24 mouse cellular contexts compared by ENCODE assay signal in the genomic region with DNA sequence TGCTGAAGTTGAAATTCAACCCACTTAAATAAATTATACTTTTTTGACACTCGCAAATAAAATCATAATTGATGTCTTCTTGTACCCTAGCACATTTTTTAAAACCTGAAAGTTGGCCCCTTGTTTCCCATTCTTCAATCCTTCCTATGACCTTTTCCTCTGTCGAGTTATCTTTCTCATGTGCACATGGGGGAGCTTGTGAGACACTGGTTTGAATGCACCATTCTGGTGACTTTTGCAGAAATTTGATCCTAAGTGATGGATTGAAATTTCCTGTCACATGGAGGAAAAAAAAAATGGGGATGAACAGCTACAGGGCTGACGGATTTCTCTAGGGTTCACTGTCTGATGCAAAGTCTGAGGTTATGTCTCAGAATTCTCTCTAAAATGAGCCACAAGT.
DNase-seq lines count a peak whose midpoint lies in the region; ATAC-seq and TF ChIP-seq lines count a peak whose summit lies in the region.
"Had no signal": no experiment of that assay in that cellular context is flagged by ENCODE, and none has a peak within 500 bp of the region (broad histone marks: within the 10 kb centered on the region; RNA-seq: fewer than 3 reads in every experiment).

No protein-coding gene starts in this region.

- H3K9me3 ChIP-seq in intestine, postnatal 0 days (ENCODE audit: control insufficient read depth): no peaks in the 10 kb centered on the region
- no peaks in the 10 kb centered on the region for H3K9me3 ChIP-seq in intestine, embryonic 16.5 days (ENCODE audit: control insufficient read depth, low read length)
- no peaks in the 10 kb centered on the region for H3K9me3 ChIP-seq in midbrain, embryonic 14.5 days (ENCODE audit: control insufficient read depth, low read length)
- H3K9me3 ChIP-seq in midbrain, embryonic 11.5 days (ENCODE audit: control insufficient read depth, low read length): no peaks in the 10 kb centered on the region
- H3K9me3 ChIP-seq in embryonic facial prominence, embryonic 14.5 days (ENCODE audit: control insufficient read depth, low read length): no peaks in the 10 kb centered on the region
- H3K9me3 ChIP-seq: embryonic facial prominence, embryonic 12.5 days; forebrain, embryonic 12.5 days; hindbrain, embryonic 10.5 days; liver, embryonic 13.5 days; lung, embryonic 15.5 days; midbrain, embryonic 12.5 days had no signal

- no peak overlapping the region for H3K9ac ChIP-seq in intestine, postnatal 0 days (ENCODE audit: low read depth, low read length)
- no peak overlapping the region for H3K9ac ChIP-seq in intestine, embryonic 16.5 days (ENCODE audit: low read depth, low read length)
- H3K9ac ChIP-seq in midbrain, embryonic 14.5 days (replicated peaks; ENCODE audit: low read length): no peak overlapping the region
- no peak overlapping the region for H3K9ac ChIP-seq in midbrain, embryonic 11.5 days (ENCODE audit: low read length)
- no peak overlapping the region for H3K9ac ChIP-seq in embryonic facial prominence, embryonic 14.5 days (ENCODE audit: low read depth, low read length)
- H3K9ac ChIP-seq: embryonic facial prominence, embryonic 12.5 days; forebrain, embryonic 12.5 days; liver, embryonic 13.5 days; lung, embryonic 15.5 days; midbrain, embryonic 12.5 days had no signal

- H3K4me1 ChIP-seq in intestine, postnatal 0 days (replicated peaks; ENCODE audit: control insufficient read depth, insufficient read depth, low read length): no peaks in the 10 kb centered on the region
- H3K4me1 ChIP-seq in intestine, embryonic 16.5 days (ENCODE audit: control insufficient read depth, insufficient read depth, low read length): peaks cover 3% of the 10 kb centered on the region; the same call in 1 of the 2 replicates
- H3K4me1 ChIP-seq in midbrain, embryonic 14.5 days (ENCODE audit: control insufficient read depth, insufficient read depth, low read length): no peaks in the 10 kb centered on the region
- no peaks in the 10 kb centered on the region for H3K4me1 ChIP-seq in midbrain, embryonic 11.5 days (ENCODE audit: control insufficient read depth, insufficient read depth, low read length)
- no peaks in the 10 kb centered on the region for H3K4me1 ChIP-seq in embryonic facial prominence, embryonic 14.5 days (ENCODE audit: control insufficient read depth, insufficient read depth, low read length)
- H3K4me1 ChIP-seq: embryonic facial prominence, embryonic 12.5 days; forebrain, embryonic 12.5 days; hindbrain, embryonic 10.5 days; liver, embryonic 13.5 days; lung, embryonic 15.5 days; midbrain, embryonic 12.5 days had no signal

- 73% methylated on average over 3 of the region's 3 CpGs for WGBS in intestine, postnatal 0 days
- WGBS in intestine, embryonic 16.5 days: 64% methylated on average over 3 of the region's 3 CpGs
- WGBS in midbrain, embryonic 14.5 days: 81% methylated on average over 3 of the region's 3 CpGs
- 81% methylated on average over 3 of the region's 3 CpGs for WGBS in midbrain, embryonic 11.5 days
- 46% methylated on average over 3 of the region's 3 CpGs for WGBS in embryonic facial prominence, embryonic 14.5 days

- H3K4me2 ChIP-seq in intestine, postnatal 0 days (replicated peaks; ENCODE audit: low read depth): no peak overlapping the region
- no peak overlapping the region for H3K4me2 ChIP-seq in intestine, embryonic 16.5 days (ENCODE audit: low read depth, low read length)
- H3K4me2 ChIP-seq in midbrain, embryonic 14.5 days (ENCODE audit: low read length): no peak overlapping the region
- no peak overlapping the region for H3K4me2 ChIP-seq in midbrain, embryonic 11.5 days
- H3K4me2 ChIP-seq in embryonic facial prominence, embryonic 14.5 days (ENCODE audit: low read depth, low read length): no peak overlapping the region
- H3K4me2 ChIP-seq: embryonic facial prominence, embryonic 12.5 days; forebrain, embryonic 12.5 days; heart, embryonic 11.5 days; liver, embryonic 13.5 days; lung, embryonic 15.5 days; midbrain, embryonic 12.5 days had no signal

- no peak overlapping the region for H3K27ac ChIP-seq in intestine, postnatal 0 days (ENCODE audit: low read depth, low read length)
- H3K27ac ChIP-seq in intestine, embryonic 16.5 days (ENCODE audit: low read length): no peak overlapping the region
- H3K27ac ChIP-seq in midbrain, embryonic 14.5 days (replicated peaks; ENCODE audit: low read depth, low read length): no peak overlapping the region
- H3K27ac ChIP-seq in midbrain, embryonic 11.5 days (ENCODE audit: low read depth, low read length): no peak overlapping the region
- H3K27ac ChIP-seq in embryonic facial prominence, embryonic 14.5 days (replicated peaks; ENCODE audit: low read depth, low read length): no peak overlapping the region
- H3K27ac ChIP-seq: embryonic facial prominence, embryonic 12.5 days; forebrain, embryonic 12.5 days; hindbrain, embryonic 10.5 days; liver, embryonic 13.5 days; lung, embryonic 15.5 days; midbrain, embryonic 12.5 days had no signal

- no peak overlapping the region for H3K4me3 ChIP-seq in intestine, postnatal 0 days (ENCODE audit: low read depth, low read length)
- no peak overlapping the region for H3K4me3 ChIP-seq in intestine, embryonic 16.5 days (ENCODE audit: low read length)
- H3K4me3 ChIP-seq in midbrain, embryonic 14.5 days (replicated peaks; ENCODE audit: low read depth, low read length): no peak overlapping the region
- no peak overlapping the region for H3K4me3 ChIP-seq in midbrain, embryonic 11.5 days (ENCODE audit: low read depth, low read length)
- H3K4me3 ChIP-seq in embryonic facial prominence, embryonic 14.5 days (ENCODE audit: low read depth, low read length): no peak overlapping the region
- H3K4me3 ChIP-seq: embryonic facial prominence, embryonic 12.5 days; erythroblast, embryonic 14.5 days; forebrain, embryonic 12.5 days; hindbrain, embryonic 10.5 days; liver, embryonic 13.5 days; lung, embryonic 15.5 days; midbrain, embryonic 12.5 days had no signal

- no peaks in the 10 kb centered on the region for H3K36me3 ChIP-seq in intestine, postnatal 0 days (ENCODE audit: control insufficient read depth, insufficient read depth)
- H3K36me3 ChIP-seq in intestine, embryonic 16.5 days (ENCODE audit: control insufficient read depth, insufficient read depth, low read length): no peaks in the 10 kb centered on the region
- H3K36me3 ChIP-seq in midbrain, embryonic 14.5 days (ENCODE audit: control insufficient read depth, insufficient read depth, low read length): no peaks in the 10 kb centered on the region
- H3K36me3 ChIP-seq in midbrain, embryonic 11.5 days (ENCODE audit: control insufficient read depth, insufficient read depth, low read length): no peaks in the 10 kb centered on the region
- no peaks in the 10 kb centered on the region for H3K36me3 ChIP-seq in embryonic facial prominence, embryonic 14.5 days (ENCODE audit: control insufficient read depth, insufficient read depth, low read length)
- H3K36me3 ChIP-seq: embryonic facial prominence, embryonic 12.5 days; forebrain, embryonic 12.5 days; hindbrain, embryonic 10.5 days; liver, embryonic 13.5 days; lung, embryonic 15.5 days; midbrain, embryonic 12.5 days had no signal

- H3K27me3 ChIP-seq in intestine, postnatal 0 days (replicated peaks; ENCODE audit: control insufficient read depth, insufficient read depth, low read length): no peaks in the 10 kb centered on the region
- H3K27me3 ChIP-seq in intestine, embryonic 16.5 days (replicated peaks; ENCODE audit: control insufficient read depth, insufficient read depth, low read length): no peaks in the 10 kb centered on the region
- no peaks in the 10 kb centered on the region for H3K27me3 ChIP-seq in midbrain, embryonic 14.5 days (ENCODE audit: control insufficient read depth, insufficient read depth, low read length)
- no peaks in the 10 kb centered on the region for H3K27me3 ChIP-seq in midbrain, embryonic 11.5 days (ENCODE audit: control insufficient read depth, insufficient read depth, low read length)
- no peaks in the 10 kb centered on the region for H3K27me3 ChIP-seq in embryonic facial prominence, embryonic 14.5 days (replicated peaks; ENCODE audit: control insufficient read depth, insufficient read depth, low read length)
- H3K27me3 ChIP-seq: embryonic facial prominence, embryonic 12.5 days; forebrain, embryonic 12.5 days; liver, embryonic 13.5 days; lung, embryonic 15.5 days; midbrain, embryonic 12.5 days had no signal

- TF ChIP-seq CTCF in intestine, postnatal 0 days (IDR thresholded peaks at IDR 0.05; ENCODE audit: low read depth): peak; percentile 48

- DNase-seq in midbrain, embryonic 14.5 days: peak; percentile 15
- no peak for DNase-seq in midbrain, embryonic 11.5 days (ENCODE audit: low spot score, missing footprints)
- peak; percentile 42 for DNase-seq in NIH3T3 (ENCODE audit: low read depth)
- peak; percentile 12 for DNase-seq in embryonic facial prominence, embryonic 14.5 days (ENCODE audit: low spot score)
- no peak for DNase-seq in right cerebral cortex, postnatal 36 days (ENCODE audit: low spot score in 2 of 2)
- DNase-seq in urinary bladder, postnatal 14 days (ENCODE audit: low spot score): no peak
- DNase-seq: adrenal gland, adult 8-10 months; cerebellum, adult 8-10 months; cerebellum, postnatal 36 days; kidney, adult 2 months; kidney, postnatal 10 days; liver, embryonic 13.5 days; right cerebral cortex, postnatal 14 days; spleen, adult 18-20 months had no signal

- no peak for ATAC-seq in intestine, postnatal 0 days
- ATAC-seq in intestine, embryonic 16.5 days: no peak
- no peak for ATAC-seq in midbrain, embryonic 14.5 days (ENCODE audit: low FRiP score, low TSS enrichment)
- ATAC-seq in midbrain, embryonic 11.5 days (ENCODE audit: low FRiP score): no peak
- no peak for ATAC-seq in embryonic facial prominence, embryonic 14.5 days (ENCODE audit: low read depth)
- ATAC-seq: CD4-positive, CD25-positive, alpha-beta regulatory T cell, adult 4 months had no signal

Comparison
In these comparisons a context has a peak if more than half of its experiments do, and no peak if none do; other contexts are left out.
1. DNase-seq: peak in midbrain, embryonic 14.5 days (single experiment), NIH3T3 (single experiment) and embryonic facial prominence, embryonic 14.5 days (single experiment); none in midbrain, embryonic 11.5 days (single experiment), right cerebral cortex, postnatal 36 days (0 of 2) and urinary bladder, postnatal 14 days (single experiment).